Mouse (Mus musculus): Measurements from ENCODE around the gene Rpl3.
A peak's percentile ranks its signal among the peaks of the same experiment; 100 is the strongest.

Rpl3 gene

DNA sequence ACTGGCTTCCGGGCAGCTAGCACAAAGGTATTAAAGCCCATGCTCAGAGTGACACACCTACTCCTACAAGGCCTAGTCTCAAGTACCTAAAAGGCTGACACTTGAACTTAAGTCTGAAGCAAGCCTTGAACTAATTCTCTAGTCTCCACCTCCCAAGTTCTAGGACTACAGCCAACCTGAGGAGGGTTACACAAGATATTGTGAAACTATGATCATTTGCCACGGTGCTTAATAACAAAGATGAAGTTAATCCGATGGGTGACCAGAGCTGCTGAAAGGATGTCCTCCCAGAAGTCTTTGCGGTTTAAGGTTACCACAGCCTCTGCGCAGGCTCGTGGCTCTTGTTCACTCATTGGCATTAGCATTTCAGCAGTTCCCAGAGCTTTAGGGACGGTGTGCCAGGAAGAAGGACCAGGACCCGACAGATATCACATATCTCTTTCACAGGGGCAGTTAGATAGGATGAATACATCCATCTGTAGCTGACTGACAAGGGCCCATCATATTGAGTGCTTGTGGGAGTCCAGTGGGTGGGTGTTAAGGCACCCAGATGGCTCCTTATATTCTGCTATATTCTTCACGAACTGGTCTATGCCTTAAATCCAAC, 4.2 kb downstream of the Rpl3 start:
- DNase-seq (ENCODE audit: inconsistent ontology term): no peak

GRCm38 (mm10) chr15:80083740-80084139, 7.9 kb downstream of the Rpl3 start:
- DNase-seq (ENCODE audit: inconsistent ontology term): no peak

GRCm38 (mm10) chr15:80083276-80083731, 8.4 kb downstream of the Rpl3 start:
- DNase-seq (ENCODE audit: inconsistent ontology term): peak; percentile 94

- DNase-seq (ENCODE audit: inconsistent ontology term): peak; percentile 22
These were observed 8.9 kb downstream of the Rpl3 start for GRCm38 (mm10) chr15:80082661-80083275.

DNA sequence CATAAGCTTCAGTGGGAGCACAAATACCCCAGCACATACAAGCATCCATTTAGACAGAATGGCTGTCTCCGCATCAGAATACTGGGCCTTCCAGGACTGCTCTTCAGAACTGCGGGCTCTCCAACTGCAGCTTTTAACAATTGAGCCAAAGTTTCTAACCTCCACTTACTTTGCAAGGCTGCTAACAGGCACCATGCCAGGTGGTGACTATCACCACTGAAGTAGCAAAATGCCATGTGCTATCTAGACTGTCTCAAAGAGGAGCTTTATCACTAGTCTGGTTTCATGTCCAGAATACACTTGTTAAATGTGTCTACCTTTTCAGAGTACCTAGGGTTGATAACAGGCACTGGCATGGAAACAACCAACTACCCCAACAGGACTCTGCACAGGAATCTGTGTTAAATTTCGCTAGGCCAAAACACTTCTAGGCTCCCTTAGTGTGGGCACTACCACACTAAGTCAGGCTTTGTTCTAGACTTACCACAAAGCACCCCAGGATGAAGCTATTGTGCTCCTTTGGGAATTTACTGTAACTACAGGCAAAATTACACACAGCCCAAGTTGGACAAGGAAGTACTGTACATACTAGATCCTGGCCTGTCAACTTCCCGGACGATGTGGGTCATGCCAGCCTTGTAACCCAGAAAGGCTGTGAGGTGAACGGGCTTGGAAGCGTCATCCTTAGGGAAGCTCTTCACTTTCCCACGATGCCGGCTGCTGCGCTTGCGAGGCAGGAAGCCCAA, 9.7 kb downstream of the Rpl3 start:
- DNase-seq (ENCODE audit: inconsistent ontology term): peak; percentile 28

DNA sequence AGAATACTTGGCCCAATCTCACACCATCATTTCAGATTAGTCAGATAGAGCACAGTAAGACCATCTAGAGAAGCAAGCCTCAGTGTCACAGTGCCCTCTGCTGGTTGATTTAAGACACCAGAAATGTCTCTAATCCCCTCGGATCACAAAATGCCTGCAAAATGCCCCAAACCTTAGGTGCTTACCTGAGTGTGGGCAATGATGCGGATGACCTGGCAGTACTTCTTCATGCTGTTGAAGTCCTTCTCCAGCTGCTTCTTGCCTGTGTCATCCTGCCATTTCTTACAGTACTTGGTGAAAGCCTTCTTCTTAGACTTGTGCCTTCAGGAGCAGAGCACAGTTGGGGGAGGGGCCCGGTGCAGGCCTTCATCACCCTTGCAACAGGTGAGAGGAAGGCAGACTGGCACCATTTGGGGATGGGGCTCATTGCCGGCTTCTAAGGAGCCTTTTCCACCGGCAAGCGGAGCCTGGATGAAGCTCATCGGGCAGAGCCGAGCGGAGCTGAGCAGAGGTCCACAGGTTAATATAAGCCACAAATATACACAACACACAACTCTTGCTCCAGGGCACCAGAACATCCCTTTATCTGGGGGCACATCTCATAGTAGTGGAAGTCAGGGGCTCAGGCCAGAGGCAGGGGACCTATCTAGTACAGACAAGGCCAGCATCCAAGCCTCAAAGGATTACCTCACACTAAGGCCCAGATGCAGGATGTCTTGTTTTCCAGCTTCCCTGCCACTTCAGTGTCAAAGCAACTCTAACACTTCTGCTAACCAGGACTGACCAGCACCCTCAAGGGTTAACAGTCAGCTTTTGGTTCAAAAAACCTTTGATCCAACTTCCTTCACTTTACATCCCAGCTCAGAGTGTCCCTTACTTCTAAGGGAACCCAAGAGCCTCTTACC, 10.7 kb downstream of the Rpl3 start:
- DNase-seq (ENCODE audit: inconsistent ontology term): peak; percentile 50

GRCm38 (mm10) chr15:80079954-80080353, 11.7 kb downstream of the Rpl3 start:
- no peak for DNase-seq (ENCODE audit: inconsistent ontology term)

- no peak for DNase-seq (ENCODE audit: inconsistent ontology term)
These were observed 12.5 kb downstream of the Rpl3 start for GRCm38 (mm10) chr15:80079129-80079668.

DNA sequence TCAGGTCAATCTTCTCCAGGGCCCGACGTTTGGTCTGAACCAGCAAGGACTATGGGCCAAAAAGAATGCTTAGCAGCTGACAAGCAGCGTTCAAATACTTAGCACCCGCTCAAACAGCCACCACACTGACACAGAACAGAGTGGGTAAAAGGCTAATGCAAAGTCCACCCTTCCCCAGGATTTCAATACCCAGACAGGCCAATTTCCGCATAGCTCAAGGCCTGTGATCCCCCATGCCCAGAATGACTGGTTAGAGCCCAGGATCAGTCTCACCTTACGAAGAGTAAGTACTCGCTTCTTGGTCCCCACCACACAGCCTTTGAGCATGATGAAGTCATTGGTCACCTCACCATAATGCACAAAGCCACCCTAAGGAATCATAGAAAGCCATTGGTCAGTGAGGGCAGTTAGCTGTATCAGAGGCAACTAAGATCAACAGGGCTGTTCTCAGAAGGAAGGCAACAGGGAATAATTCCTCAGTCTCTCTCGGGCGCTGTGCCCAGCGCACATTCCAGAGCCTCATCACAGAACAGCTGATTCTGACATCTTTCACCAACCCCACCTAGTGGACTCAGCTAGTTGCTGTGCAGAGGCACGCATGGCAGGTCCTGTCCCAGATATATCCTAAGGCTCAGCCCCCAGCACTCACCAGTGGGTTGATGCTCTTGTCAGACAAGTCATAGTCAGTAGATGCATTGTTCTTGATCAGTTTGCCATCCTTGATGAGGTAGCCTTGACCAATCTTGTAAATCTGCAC, 13.4 kb downstream of the Rpl3 start:
- peak; percentile 68 for DNase-seq (ENCODE audit: inconsistent ontology term)

- peak; percentile 85 for DNase-seq (ENCODE audit: inconsistent ontology term)
These were observed 15.1 kb downstream of the Rpl3 start for GRCm38 (mm10) chr15:80076338-80077136.

- peak; percentile 28 for DNase-seq (ENCODE audit: inconsistent ontology term)
These were observed 15.8 kb downstream of the Rpl3 start for GRCm38 (mm10) chr15:80075733-80076337.

DNA sequence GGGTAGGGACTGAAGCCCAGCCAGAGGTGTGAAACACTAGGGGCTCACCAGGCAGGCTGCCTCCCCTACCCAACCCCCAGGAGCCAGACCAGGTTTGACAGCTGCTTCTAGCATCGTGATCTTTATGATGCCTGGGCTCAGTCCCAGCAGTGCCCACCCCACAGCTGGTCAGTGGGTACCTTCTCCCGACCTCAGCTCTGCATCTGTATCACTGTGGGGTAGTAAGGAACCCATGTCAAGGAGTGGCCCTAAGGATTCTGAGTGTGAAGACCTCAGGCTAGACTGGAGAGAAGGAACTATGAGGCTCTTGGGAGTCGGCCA, 16.3 kb downstream of the Rpl3 start:
- no peak for DNase-seq (ENCODE audit: inconsistent ontology term)

DNA sequence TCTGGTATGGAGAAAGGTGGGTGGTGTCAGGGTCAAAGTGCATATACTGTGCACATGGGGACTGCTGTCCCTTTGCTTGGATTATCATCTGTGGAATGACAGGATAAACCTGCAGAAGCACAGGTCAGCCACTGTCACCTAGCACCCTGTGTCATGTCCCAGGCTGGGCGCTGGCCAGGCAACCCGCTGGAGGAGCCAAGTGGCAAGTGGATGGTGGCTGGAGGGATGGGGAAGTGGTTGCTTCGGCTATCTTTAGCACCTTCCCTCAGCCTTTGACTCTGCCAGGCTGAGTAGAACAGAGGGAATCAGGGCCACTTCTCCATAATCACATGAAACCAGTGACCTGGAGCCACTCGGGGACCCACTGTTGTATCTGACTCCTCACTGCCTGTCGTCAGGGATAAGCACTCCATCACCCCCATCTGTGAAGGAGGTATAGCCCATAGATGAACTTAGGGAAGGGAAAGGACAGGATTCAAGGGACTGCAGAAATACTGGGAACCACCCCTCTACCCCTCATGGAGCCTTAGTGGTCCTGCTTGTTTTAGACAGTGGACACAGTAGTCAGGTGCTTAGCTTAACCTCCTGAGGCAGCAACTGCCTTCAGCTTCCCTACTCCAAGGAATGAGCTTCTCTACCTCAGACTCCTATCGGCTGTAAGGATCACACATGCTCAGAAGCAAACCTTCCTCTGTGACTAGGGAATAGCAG, 16.9 kb downstream of the Rpl3 start:
- no peak for DNase-seq (ENCODE audit: inconsistent ontology term)

- no peak for DNase-seq (ENCODE audit: inconsistent ontology term)
These were observed 18.4 kb downstream of the Rpl3 start for GRCm38 (mm10) chr15:80073256-80073621.

DNA sequence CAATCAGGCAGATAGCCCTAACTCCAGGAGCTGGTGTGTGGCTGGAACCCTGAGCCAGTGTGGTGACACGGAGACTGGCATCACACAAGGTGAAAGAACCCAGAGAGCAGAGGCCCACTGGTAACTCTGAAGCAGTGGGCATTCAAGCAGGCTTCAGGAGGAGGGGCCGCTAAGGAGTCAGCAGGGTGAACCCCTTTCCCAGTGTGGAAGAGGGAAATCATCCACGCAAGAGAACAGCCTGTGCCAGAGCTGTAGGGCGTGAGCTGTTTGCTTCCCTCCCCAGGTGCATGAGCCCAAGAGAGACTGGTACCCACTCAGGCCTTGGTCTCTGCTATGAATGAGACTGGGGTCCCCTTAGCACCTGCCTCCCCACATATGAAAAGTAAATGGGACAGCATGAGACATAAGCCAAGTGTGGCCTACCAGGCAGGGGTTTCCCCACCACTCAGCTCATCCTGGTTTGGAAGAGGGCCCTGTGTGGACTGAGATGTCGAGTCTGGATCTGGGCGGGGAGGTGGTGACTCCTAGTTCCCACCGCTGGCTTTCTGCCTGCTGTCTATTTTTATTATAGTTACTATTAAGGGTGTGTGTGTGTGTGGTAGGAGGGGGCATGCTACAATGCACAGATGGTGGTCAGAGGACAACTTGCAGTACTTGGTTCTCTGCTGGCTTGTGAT, 19.0 kb downstream of the Rpl3 start:
- no peak for DNase-seq (ENCODE audit: inconsistent ontology term)

GRCm38 (mm10) chr15:80071951-80072437, 19.7 kb downstream of the Rpl3 start:
- DNase-seq (ENCODE audit: inconsistent ontology term): no peak

DNA sequence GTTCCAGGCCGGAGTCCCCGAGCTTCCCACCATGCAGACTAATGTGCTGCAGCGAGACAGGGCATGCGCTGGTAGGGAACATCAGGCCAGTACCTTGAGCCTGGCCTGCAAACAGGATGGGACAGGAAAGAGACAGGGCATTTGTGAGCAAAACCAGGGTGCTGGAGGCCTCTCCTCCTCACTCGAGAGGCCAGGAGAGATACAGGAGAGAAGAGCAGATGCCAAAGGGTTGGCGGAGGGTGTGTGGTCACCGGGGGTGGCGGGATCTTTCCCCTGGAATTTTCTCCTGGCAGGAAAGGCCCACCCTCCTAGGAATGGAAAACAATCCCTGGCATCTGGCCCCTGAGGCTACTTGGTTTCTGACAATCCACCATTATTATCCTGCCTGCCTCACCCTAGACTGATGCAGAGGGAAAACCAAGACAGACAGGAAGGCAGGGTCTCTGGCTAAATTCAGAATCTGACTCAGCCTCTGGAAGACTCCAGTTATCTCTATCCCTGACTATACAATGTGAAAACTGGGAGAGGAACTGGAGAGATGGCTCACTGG, 21.5 kb downstream of the Rpl3 start:
- DNase-seq (ENCODE audit: inconsistent ontology term): peak; percentile 90

GRCm38 (mm10) chr15:80069171-80069570, 22.5 kb downstream of the Rpl3 start:
- DNase-seq (ENCODE audit: inconsistent ontology term): no peak

All from Muller cell, postnatal 12 days (primary cell).